Mouse (Mus musculus): ENCODE results near the gene Ifi209. TPM values are rescaled to one million over a fixed set of nuclear protein-coding genes. Genes with fewer than 3 reads are reported as not detected.

Ifi209 gene
- 0.49 and 0.95 TPM in 2 replicates for polyA plus RNA-seq (2012; rRNA removed; ENCODE audit: low replicate concordance)

GRCm38 (mm10) chr1:173630622-173631021 is at the start of gene Ifi209:
Gene Ifi209, plus strand, starts transcription at chr1:173630917.

GRCm38 (mm10) chr1:173598838-173599494 is 31.8 kb upstream of the Ifi209 start, which contains the start of gene Ifi213:
Gene Ifi213, minus strand, starts transcription at chr1:173599274.

GRCm38 (mm10) chr1:173673458-173674097 is 42.9 kb downstream of the Ifi209 start, which contains the start of gene Ifi208:
Gene Ifi208, plus strand, starts transcription at chr1:173673675.

Other genes starting within 250 kb of the Ifi209 start
- gene Ifi206, start 139.9 kb upstream of the Ifi209 start, polyA plus RNA-seq (2012; rRNA removed; ENCODE audit: low replicate concordance): 0.44 and 2.7 TPM in 2 replicates
- gene Ifi214, start 95.0 kb upstream of the Ifi209 start, polyA plus RNA-seq (2012; rRNA removed; ENCODE audit: low replicate concordance): 0.13 TPM in 1 of 2 replicates, not detected in the other
- 1.4 and 4.2 TPM in 2 replicates for gene Ifi213, start 31.6 kb upstream of the Ifi209 start, polyA plus RNA-seq (2012; rRNA removed; ENCODE audit: low replicate concordance)
- gene Ifi208, start 42.8 kb downstream of the Ifi209 start, polyA plus RNA-seq (2012; rRNA removed; ENCODE audit: low replicate concordance): 1.8 TPM in 2 replicates
- 13.8 and 23.6 TPM in 2 replicates for gene Ifi207, start 110.8 kb downstream of the Ifi209 start, polyA plus RNA-seq (2012; rRNA removed; ENCODE audit: low replicate concordance)
- 4.5 and 4.7 TPM in 2 replicates for gene Ifi204, start 136.0 kb downstream of the Ifi209 start, polyA plus RNA-seq (2012; rRNA removed; ENCODE audit: low replicate concordance)

Measured in subcutaneous adipose tissue, adult 2 months (tissue).